19 mouse cellular contexts compared by ENCODE assay signal in genomic region chr1:24177224-24177851, GRCm38 (mm10). TPM values are rescaled to one million over a fixed set of nuclear protein-coding genes. Genes with fewer than 3 reads are reported as not detected.
A peak's percentile ranks its signal among the peaks of the same experiment; 100 is the strongest.
DNase-seq lines count a peak whose midpoint lies in the region; ATAC-seq lines count a peak whose summit lies in the region.
"Had no signal": no experiment of that assay in that cellular context is flagged by ENCODE, and none has a peak within 500 bp of the region (broad histone marks: within the 10 kb centered on the region; RNA-seq: fewer than 3 reads in every experiment).

Gene Col9a1 (plus strand): TSS chr1:24177610.

- H3K9me3 ChIP-seq in hindbrain, embryonic 10.5 days, result no peaks in the 10 kb centered on the region
- no peaks in the 10 kb centered on the region for H3K9me3 ChIP-seq in hindbrain, embryonic 14.5 days (ENCODE audit: control insufficient read depth, low read length)
- H3K9me3 ChIP-seq in neural tube, embryonic 11.5 days (ENCODE audit: control insufficient read depth, low read length), result no peaks in the 10 kb centered on the region
- H3K9me3 ChIP-seq in limb, embryonic 12.5 days, result no peaks in the 10 kb centered on the region
- H3K9me3 ChIP-seq: intestine, embryonic 15.5 days; liver, embryonic 12.5 days; midbrain, embryonic 13.5 days had no signal

- 83% methylated on average over 6 of the region's 6 CpGs for WGBS in hindbrain, embryonic 10.5 days
- 85% methylated on average over 6 of the region's 6 CpGs for WGBS in hindbrain, embryonic 14.5 days
- WGBS in neural tube, embryonic 11.5 days, result 83% methylated on average over 6 of the region's 6 CpGs
- WGBS in limb, embryonic 12.5 days, result 67% methylated on average over 6 of the region's 6 CpGs

- H3K27me3 ChIP-seq in hindbrain, embryonic 10.5 days (ENCODE audit: insufficient read depth, poor library complexity, severe bottlenecking), result no peaks in the 10 kb centered on the region
- H3K27me3 ChIP-seq in hindbrain, embryonic 14.5 days (ENCODE audit: control insufficient read depth, insufficient read depth, low read length), result no peaks in the 10 kb centered on the region
- H3K27me3 ChIP-seq in neural tube, embryonic 11.5 days (ENCODE audit: control insufficient read depth, insufficient read depth, low read length), result no peaks in the 10 kb centered on the region
- H3K27me3 ChIP-seq in limb, embryonic 12.5 days, result no peaks in the 10 kb centered on the region
- H3K27me3 ChIP-seq: intestine, embryonic 15.5 days; liver, embryonic 12.5 days; midbrain, embryonic 13.5 days had no signal

- no peak within 1 kb of the TSS for H3K9ac ChIP-seq in hindbrain, embryonic 14.5 days
- H3K9ac ChIP-seq in neural tube, embryonic 11.5 days (ENCODE audit: low read length), result no peak within 1 kb of the TSS
- H3K9ac ChIP-seq in limb, embryonic 12.5 days (replicated peaks), result no peak within 1 kb of the TSS
- H3K9ac ChIP-seq: intestine, embryonic 15.5 days; liver, embryonic 12.5 days; midbrain, embryonic 13.5 days had no signal

- H3K4me3 ChIP-seq in hindbrain, embryonic 10.5 days, result no peak within 1 kb of the TSS
- H3K4me3 ChIP-seq in hindbrain, embryonic 14.5 days (replicated peaks; ENCODE audit: low read length), result no peak within 1 kb of the TSS
- no peak within 1 kb of the TSS for H3K4me3 ChIP-seq in neural tube, embryonic 11.5 days (ENCODE audit: low read depth, low read length)
- peak within 1 kb of the TSS; percentile 17 for H3K4me3 ChIP-seq in limb, embryonic 12.5 days (replicated peaks)
- H3K4me3 ChIP-seq: intestine, embryonic 15.5 days; liver, embryonic 12.5 days; midbrain, embryonic 13.5 days had no signal

- no peak for ATAC-seq in hindbrain, embryonic 14.5 days (ENCODE audit: low FRiP score)
- ATAC-seq in neural tube, embryonic 11.5 days (ENCODE audit: insufficient read depth, low FRiP score, low TSS enrichment), result no peak
- peak; percentile 26; the same call in 1 of the 2 replicates for ATAC-seq in limb, embryonic 12.5 days (ENCODE audit: insufficient number of reproducible peaks, insufficient read depth, low FRiP score, low TSS enrichment, low read depth)
- ATAC-seq: CD4-positive, CD25-positive, alpha-beta regulatory T cell, adult 4 months; intestine, embryonic 15.5 days; liver, embryonic 12.5 days; midbrain, embryonic 13.5 days had no signal

- no peaks in the 10 kb centered on the region for H3K4me1 ChIP-seq in hindbrain, embryonic 10.5 days (replicated peaks)
- H3K4me1 ChIP-seq in hindbrain, embryonic 14.5 days (replicated peaks; ENCODE audit: control insufficient read depth, insufficient read depth, low read length), result no peaks in the 10 kb centered on the region; the same call in 1 of the 2 replicates
- H3K4me1 ChIP-seq in neural tube, embryonic 11.5 days (ENCODE audit: control insufficient read depth, insufficient read depth, low read length), result no peaks in the 10 kb centered on the region
- no peaks in the 10 kb centered on the region for H3K4me1 ChIP-seq in limb, embryonic 12.5 days (replicated peaks)
- H3K4me1 ChIP-seq: intestine, embryonic 15.5 days; liver, embryonic 12.5 days had no signal

- no peak for DNase-seq in hindbrain, embryonic 10.5 days (ENCODE audit: low spot score)
- DNase-seq in hindbrain, embryonic 14.5 days (ENCODE audit: low spot score), result no peak
- no peak for DNase-seq in neural tube, embryonic 11.5 days (ENCODE audit: low spot score)
- DNase-seq in neural tube, embryonic 10.5 days (ENCODE audit: extremely low spot score, low spot score), result no peak
- DNase-seq in ovary, postnatal 36 days (ENCODE audit: low spot score), result no peak
- no peak for DNase-seq in left cerebral cortex, postnatal 4 days
- DNase-seq: adrenal gland, postnatal 14 days; cerebellum, adult 2 months; gastrocnemius, postnatal 36 days; lung, postnatal 14 days; retina, postnatal 1 day; thymus, adult 2 months had no signal

- no peak within 1 kb of the TSS for H3K27ac ChIP-seq in hindbrain, embryonic 10.5 days
- H3K27ac ChIP-seq in hindbrain, embryonic 14.5 days, result no peak within 1 kb of the TSS
- H3K27ac ChIP-seq in neural tube, embryonic 11.5 days (ENCODE audit: low read depth, low read length), result no peak within 1 kb of the TSS
- H3K27ac ChIP-seq in limb, embryonic 12.5 days, result peak within 1 kb of the TSS; percentile 56
- H3K27ac ChIP-seq: intestine, embryonic 15.5 days; liver, embryonic 12.5 days; midbrain, embryonic 13.5 days had no signal

- no peak within 1 kb of the TSS for H3K4me2 ChIP-seq in hindbrain, embryonic 14.5 days (replicated peaks)
- H3K4me2 ChIP-seq in neural tube, embryonic 11.5 days (ENCODE audit: low read depth), result no peak within 1 kb of the TSS
- H3K4me2 ChIP-seq in limb, embryonic 12.5 days, result peak within 1 kb of the TSS; percentile 19; the same call in 1 of the 2 replicates
- H3K4me2 ChIP-seq: intestine, embryonic 15.5 days; liver, embryonic 12.5 days; midbrain, embryonic 13.5 days had no signal

- intact Hi-C loops in left cerebral cortex, postnatal 4 days (cut with DNase I), result loop anchor here (10.0 kb wide), 2 partner anchors 143 to 263 kb away; no protein-coding TSS in a partner anchor

- no peaks in the 10 kb centered on the region for H3K36me3 ChIP-seq in hindbrain, embryonic 10.5 days
- no peaks in the 10 kb centered on the region for H3K36me3 ChIP-seq in hindbrain, embryonic 14.5 days (replicated peaks; ENCODE audit: control insufficient read depth, insufficient read depth)
- H3K36me3 ChIP-seq in neural tube, embryonic 11.5 days (ENCODE audit: control insufficient read depth, insufficient read depth, low read length), result no peaks in the 10 kb centered on the region
- no peaks in the 10 kb centered on the region for H3K36me3 ChIP-seq in limb, embryonic 12.5 days
- H3K36me3 ChIP-seq: intestine, embryonic 15.5 days; liver, embryonic 12.5 days; midbrain, embryonic 13.5 days had no signal

RNA-seq across cellular contexts. Expression of gene Col9a1, which starts in this region (rescaled TPM):
- polyA plus RNA-seq in hindbrain, embryonic 10.5 days (2016; fragmentation: Nextera tagmentation; extraction: Ambion mirVana), result 45.4 and 51.4 TPM in 2 replicates
- polyA plus RNA-seq in hindbrain, embryonic 14.5 days (2014; fragmentation: Nextera tagmentation; extraction: Ambion mirVana), result 1.6 and 2.6 TPM in 2 replicates
- 40.2 and 42.6 TPM in 2 replicates for polyA plus RNA-seq in neural tube, embryonic 11.5 days (2014; fragmentation: Nextera tagmentation; extraction: Ambion mirVana)
- 192 and 211 TPM in 2 replicates for polyA plus RNA-seq in limb, embryonic 12.5 days (2016; fragmentation: Nextera tagmentation; extraction: Ambion mirVana)
- total RNA-seq in left cerebral cortex, postnatal 4 days (2021), result 1 to 10 TPM; 2.0 to 3.0 TPM
- total RNA-seq: MEL had no signal
- polyA plus RNA-seq: CD4-positive, CD25-positive, alpha-beta regulatory T cell, adult 4 months; small intestine, adult 2 months had no signal

Comparison
In these comparisons a context has a peak if more than half of its experiments do, and no peak if none do; other contexts are left out.
1. RNA of gene Col9a1 (polyA plus RNA-seq): 192 to 211 TPM in limb, embryonic 12.5 days, 45.4 to 51.4 TPM in hindbrain, embryonic 10.5 days and 40.2 to 42.6 TPM in neural tube, embryonic 11.5 days; 1.6 to 2.6 TPM in hindbrain, embryonic 14.5 days; every median in the first group is over 10 times any median in the second.